Mouse (Mus musculus) midbrain, embryonic 15.5 days (tissue): ENCODE measurements at regions not wholly inside any gene's neighbourhood (a gene's known extent, or its start where the extent isn't known, plus 50 kb on each side); places are given as distances from the start of the nearest gene placed in this dataset.

Experiments
- ATAC-seq: fragments of 200-750 bp; cut with Nextera tagmentation; replicated peaks from 2 replicates; pipeline ENCODE4 v1.8.0; 2017; ENCODE audit warnings: moderate TSS enrichment
- H3K27ac ChIP-seq: fragments of 300-500 bp; sonication (generic); 2 replicates; pipeline ENCODE4 v1.5.1; 2015; ENCODE audit warnings: mild to moderate bottlenecking, inconsistent platforms
- H3K27me3 ChIP-seq: fragments of 300-500 bp; sonication (generic); replicated peaks from 2 replicates; pipeline ENCODE4 v1.6.1; 2015; ENCODE audit warnings: inconsistent platforms
- H3K36me3 ChIP-seq: fragments of 300-500 bp; sonication (generic); replicated peaks from 2 replicates; pipeline ENCODE4 v1.6.1; 2015; ENCODE audit warnings: inconsistent platforms
- H3K4me1 ChIP-seq: fragments of 300-500 bp; sonication (generic); 2 replicates; pipeline ENCODE4 v1.6.1; 2015; ENCODE audit warnings: inconsistent platforms
- H3K4me2 ChIP-seq: fragments of 300-500 bp; sonication (generic); 2 replicates; pipeline ENCODE4 v1.6.1; 2015; ENCODE audit warnings: inconsistent platforms, mild to moderate bottlenecking, moderate library complexity
- H3K4me3 ChIP-seq: fragments of 300-500 bp; sonication (generic); 2 replicates; pipeline ENCODE4 v1.5.1; 2015; ENCODE audit warnings: mild to moderate bottlenecking, inconsistent platforms
- H3K9ac ChIP-seq: fragments of 300-500 bp; sonication (generic); 2 replicates; pipeline ENCODE4 v1.6.1; 2015; ENCODE audit warnings: mild to moderate bottlenecking, inconsistent platforms
- H3K9me3 ChIP-seq: fragments of 300-500 bp; sonication (generic); 2 replicates; pipeline ENCODE4 v1.6.1; 2016; ENCODE audit warnings: inconsistent platforms
- WGBS: fragments of 180-500 bp; shearing (Covaris S2); methylation state at CpG from one replicate; pipeline ENCODE4 v1.1.7; 2015; ENCODE audit warnings: mixed read lengths; 5-methylcytosine and 5-hydroxymethylcytosine counted together

DNA sequence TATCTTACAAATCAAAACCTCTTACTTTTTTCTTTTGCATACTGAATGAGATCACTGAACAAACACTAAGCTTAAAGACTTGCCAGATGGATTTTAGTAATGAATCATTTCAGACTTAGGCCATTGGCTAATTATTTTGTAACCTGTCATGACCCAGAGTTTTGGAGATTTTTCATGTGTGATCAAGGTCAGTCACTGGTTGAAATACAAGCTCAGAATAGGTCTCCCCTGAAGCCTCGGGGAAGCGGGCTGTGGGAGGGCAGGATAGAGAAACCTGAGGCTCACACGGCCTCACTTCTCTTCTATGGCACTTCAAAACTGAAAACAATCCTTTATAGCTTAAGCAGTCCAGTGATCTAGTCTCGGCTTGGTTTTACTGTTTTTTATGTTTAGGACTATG, 197.6 kb upstream of the Ednra start:
- no peaks in the 10 kb centered on the region for H3K36me3 ChIP-seq
- no peaks in the 10 kb centered on the region for H3K4me1 ChIP-seq
- H3K27ac ChIP-seq, result no peak overlapping the region
- H3K27me3 ChIP-seq, result no peaks in the 10 kb centered on the region
- no peak overlapping the region for H3K4me3 ChIP-seq
- H3K9ac ChIP-seq, result no peak overlapping the region
- no peak overlapping the region for H3K4me2 ChIP-seq
- H3K9me3 ChIP-seq, result no peaks in the 10 kb centered on the region
- ATAC-seq, result no peak
- WGBS, result 77% methylated on average over 4 of the region's 4 CpGs

DNA sequence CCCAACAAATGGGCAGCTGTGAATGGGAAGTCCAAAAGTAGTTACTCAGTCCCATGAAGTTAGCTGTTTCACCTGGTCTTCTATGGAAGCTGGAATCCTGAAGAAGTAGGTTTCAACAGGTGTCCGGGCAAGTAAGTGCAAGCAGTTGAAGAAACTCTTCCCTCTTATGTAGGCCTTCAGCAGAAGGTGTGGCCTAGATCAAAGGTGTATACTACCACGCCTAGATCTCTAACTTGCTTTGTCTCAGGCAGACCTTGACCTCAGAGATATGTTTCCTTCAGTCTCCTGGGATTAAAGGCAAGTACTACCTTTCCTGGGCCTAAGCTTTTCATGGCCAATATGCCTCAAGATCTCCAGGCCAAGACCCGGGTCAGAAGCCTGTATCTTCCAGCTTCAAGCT, 223.4 kb upstream of the Ednra start:
- no peak overlapping the region for H3K9ac ChIP-seq
- no peak overlapping the region for H3K27ac ChIP-seq
- no peak overlapping the region for H3K4me2 ChIP-seq
- H3K36me3 ChIP-seq, result no peaks in the 10 kb centered on the region
- no peak for ATAC-seq
- H3K4me3 ChIP-seq, result no peak overlapping the region
- no peaks in the 10 kb centered on the region for H3K9me3 ChIP-seq
- no peaks in the 10 kb centered on the region for H3K4me1 ChIP-seq
- 89% methylated on average over 3 of the region's 3 CpGs for WGBS
- no peaks in the 10 kb centered on the region for H3K27me3 ChIP-seq

DNA sequence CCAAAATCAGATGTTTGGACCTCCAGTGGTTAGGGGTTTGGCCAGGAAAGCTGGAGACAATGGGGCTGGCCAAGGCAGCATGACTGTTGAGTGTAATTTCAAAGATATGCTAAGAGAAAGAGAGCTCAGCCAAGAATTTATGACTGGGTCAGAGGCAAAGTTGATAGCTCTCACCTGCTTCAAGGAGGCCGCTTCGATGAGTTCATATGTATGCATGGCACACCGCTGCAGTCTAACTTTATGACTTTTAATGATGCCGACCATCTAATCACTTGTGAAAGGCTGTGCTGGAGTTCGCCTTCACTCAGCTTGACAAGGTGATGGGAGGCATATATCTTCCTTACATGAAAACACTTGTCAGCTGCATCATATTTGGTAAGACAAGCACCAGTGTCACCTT, 225.4 kb upstream of the Ednra start:
- H3K36me3 ChIP-seq, result no peaks in the 10 kb centered on the region
- no peak; the same call in 1 of the 2 replicates for ATAC-seq
- no peaks in the 10 kb centered on the region for H3K9me3 ChIP-seq
- no peak overlapping the region for H3K27ac ChIP-seq
- no peak overlapping the region for H3K4me3 ChIP-seq
- H3K9ac ChIP-seq, result no peak overlapping the region
- 91% methylated on average over 5 of the region's 5 CpGs for WGBS
- H3K4me2 ChIP-seq, result no peak overlapping the region
- no peaks in the 10 kb centered on the region for H3K4me1 ChIP-seq
- H3K27me3 ChIP-seq, result no peaks in the 10 kb centered on the region

DNA sequence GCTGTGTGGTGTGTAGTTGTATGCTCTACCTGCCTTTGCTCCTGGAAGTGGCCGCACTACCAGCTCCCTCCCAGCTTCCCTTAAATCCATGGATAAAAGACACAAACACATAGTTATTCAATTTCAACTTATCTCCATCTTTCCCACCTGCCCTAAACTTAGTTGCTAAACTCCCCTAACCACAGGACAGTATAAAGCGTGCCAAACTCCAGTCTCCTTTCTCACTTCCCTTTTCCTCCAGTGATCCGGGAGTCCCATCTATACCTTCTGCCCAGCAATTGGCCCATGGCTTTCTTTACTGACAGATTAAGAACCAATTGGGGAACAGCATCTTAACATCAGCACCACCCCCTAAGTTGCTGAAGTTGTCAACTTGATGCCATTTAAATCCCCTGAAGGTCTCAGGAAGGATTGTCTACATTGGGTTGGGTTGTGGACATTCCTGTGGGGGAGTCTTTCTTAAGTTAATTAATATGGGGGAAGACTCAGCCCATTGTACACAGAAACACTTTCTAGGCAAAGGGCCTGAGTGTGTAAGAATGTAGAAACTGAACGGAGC, 234.6 kb upstream of the Ednra start:
- Histone ChIP-seq H3K4me2 (no peak overlapping the region), H3K4me3 (no peak overlapping the region), H3K36me3 (no peaks in the 10 kb centered on the region), H3K27me3 (no peaks in the 10 kb centered on the region), H3K27ac (no peak overlapping the region), H3K9ac (no peak overlapping the region), H3K4me1 (no peaks in the 10 kb centered on the region), H3K9me3 (no peaks in the 10 kb centered on the region)
- WGBS, result 78% methylated on average over 4 of the region's 4 CpGs
- ATAC-seq, result no peak

DNA sequence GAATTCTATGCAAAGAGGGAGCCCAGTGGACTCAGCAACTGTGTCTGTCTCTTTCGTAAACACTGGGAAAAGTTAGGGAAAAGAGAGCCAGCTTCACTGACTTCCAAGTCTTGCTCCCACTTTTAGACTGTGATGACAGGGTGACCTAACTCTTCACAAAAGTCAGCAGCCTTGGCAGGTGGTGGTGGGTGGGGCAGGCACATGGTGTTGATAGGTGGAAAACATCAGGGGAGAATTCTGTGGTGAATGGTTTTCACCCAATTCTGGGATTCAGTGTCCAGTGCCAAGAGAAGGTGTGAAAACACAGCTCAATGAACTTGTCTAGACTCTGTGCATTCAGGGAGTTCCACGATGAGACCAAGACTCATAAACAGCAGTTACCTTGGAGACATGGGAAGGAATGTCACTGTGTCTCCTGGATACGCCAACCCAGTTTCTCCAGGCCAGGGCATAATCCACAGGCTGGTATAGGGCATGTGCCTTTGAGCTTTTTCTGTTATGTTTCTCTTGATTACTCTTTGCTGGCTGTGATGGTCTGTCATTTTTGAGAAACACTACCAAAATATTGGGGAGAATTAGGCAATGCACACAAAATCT, 238.9 kb upstream of the Ednra start:
- Histone ChIP-seq H3K9ac (no peak overlapping the region), H3K4me1 (no peaks in the 10 kb centered on the region), H3K4me2 (no peak overlapping the region), H3K36me3 (no peaks in the 10 kb centered on the region), H3K27ac (no peak overlapping the region), H3K27me3 (no peaks in the 10 kb centered on the region), H3K4me3 (no peak overlapping the region), H3K9me3 (no peaks in the 10 kb centered on the region)
- ATAC-seq, result no peak
- 40% methylated on average over 3 of the region's 3 CpGs for WGBS

DNA sequence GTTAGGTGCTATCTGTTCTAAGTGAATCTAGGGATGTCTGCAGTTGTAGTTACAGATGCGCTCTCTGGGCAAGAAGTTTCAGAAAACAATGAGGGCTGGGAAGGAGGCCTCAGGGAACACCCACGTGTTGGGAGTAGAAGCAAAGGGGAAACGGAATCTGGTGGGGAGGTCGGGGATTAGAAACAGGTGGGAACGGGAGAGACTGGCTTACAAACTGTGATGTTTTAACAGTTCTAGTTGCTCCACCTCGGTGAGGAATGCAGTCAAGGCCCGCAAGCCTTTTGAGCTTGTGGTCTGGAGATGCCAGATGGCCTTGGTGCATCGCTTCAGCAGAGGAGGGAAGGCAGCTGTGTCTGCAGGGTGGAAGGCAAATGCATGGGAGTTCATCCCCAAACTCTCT, 242.7 kb upstream of the Ttc29 start:
- Histone ChIP-seq H3K27ac (no peak overlapping the region), H3K4me3 (no peak overlapping the region), H3K4me1 (no peaks in the 10 kb centered on the region), H3K27me3 (no peaks in the 10 kb centered on the region), H3K4me2 (no peak overlapping the region), H3K9ac (no peak overlapping the region), H3K36me3 (no peaks in the 10 kb centered on the region), H3K9me3 (no peaks in the 10 kb centered on the region)
- no peak for ATAC-seq
- WGBS, result 72% methylated on average over 8 of the region's 8 CpGs

DNA sequence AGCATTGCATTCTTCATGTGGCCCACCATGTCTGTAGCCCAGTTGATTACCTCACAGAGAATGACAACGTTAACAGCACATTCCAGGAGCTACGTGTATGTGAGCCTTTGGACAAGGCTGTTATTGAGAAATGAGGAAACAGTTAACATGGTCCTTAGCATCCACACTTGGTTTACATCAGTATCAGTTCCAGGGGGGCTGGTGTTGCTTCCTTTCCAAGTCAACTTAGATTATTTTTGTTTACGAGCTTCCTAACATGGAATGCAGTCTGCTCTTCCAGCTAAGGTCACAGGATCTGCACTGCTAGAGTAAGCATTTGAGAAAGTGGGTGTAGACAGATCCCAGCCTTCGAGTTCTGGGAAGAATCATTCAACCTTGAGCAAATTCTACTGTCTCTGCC, 239.4 kb upstream of the Ttc29 start:
- no peaks in the 10 kb centered on the region for H3K36me3 ChIP-seq
- WGBS, result 86% methylated on average over 4 of the region's 4 CpGs
- H3K9me3 ChIP-seq, result no peaks in the 10 kb centered on the region
- no peaks in the 10 kb centered on the region for H3K4me1 ChIP-seq
- H3K27ac ChIP-seq, result no peak overlapping the region
- H3K4me3 ChIP-seq, result no peak overlapping the region
- no peak overlapping the region for H3K9ac ChIP-seq
- no peak overlapping the region for H3K4me2 ChIP-seq
- no peaks in the 10 kb centered on the region for H3K27me3 ChIP-seq
- no peak for ATAC-seq

DNA sequence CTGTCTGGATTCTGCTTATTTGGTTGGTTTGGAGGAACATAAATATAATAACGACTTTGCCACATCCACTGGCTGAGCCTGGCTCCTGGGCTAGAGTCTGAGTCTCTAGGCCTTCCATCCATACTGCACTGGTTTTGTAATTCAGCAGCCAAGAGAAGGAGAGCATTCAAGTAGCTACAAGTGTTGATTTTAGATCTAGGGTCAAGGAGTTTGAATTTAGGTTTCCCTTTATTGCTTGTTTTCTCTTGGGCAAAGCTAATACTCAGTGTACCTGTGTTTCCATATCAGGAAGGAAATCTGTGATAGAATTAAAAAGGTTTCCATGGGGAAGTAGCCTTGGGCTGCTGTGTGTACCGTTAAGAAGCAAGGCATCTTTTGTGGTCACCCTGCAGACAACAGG, 234.0 kb upstream of the Ttc29 start:
- H3K4me1 ChIP-seq, result no peaks in the 10 kb centered on the region
- ATAC-seq, result no peak
- H3K36me3 ChIP-seq, result no peaks in the 10 kb centered on the region
- H3K9ac ChIP-seq, result no peak overlapping the region
- no peaks in the 10 kb centered on the region for H3K27me3 ChIP-seq
- 48% methylated on average over 2 of the region's 2 CpGs for WGBS
- H3K4me2 ChIP-seq, result no peak overlapping the region
- no peaks in the 10 kb centered on the region for H3K9me3 ChIP-seq
- H3K27ac ChIP-seq, result no peak overlapping the region
- H3K4me3 ChIP-seq, result no peak overlapping the region

DNA sequence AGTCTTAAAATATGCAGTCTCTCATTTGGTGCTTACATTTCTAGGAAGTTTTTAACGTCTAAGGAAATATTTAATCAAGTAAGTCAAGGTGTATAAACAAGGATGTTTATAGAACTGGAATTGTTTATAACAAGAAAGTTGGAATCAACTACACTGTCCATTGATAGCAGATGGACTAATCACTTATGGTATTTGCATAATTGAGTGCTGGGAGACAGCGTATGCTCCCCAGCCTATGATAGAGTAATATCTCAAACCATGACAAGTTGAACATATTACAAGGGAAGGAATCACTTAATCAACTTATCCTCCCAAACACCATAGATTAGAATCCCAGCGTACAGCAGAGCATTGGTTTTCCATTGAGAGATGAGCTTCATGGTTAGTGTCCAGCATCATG, 232.4 kb upstream of the Ttc29 start:
- 88% methylated on average over 3 of the region's 3 CpGs for WGBS
- Histone ChIP-seq H3K27ac (no peak overlapping the region), H3K4me1 (no peaks in the 10 kb centered on the region), H3K36me3 (no peaks in the 10 kb centered on the region), H3K9ac (no peak overlapping the region), H3K4me3 (no peak overlapping the region), H3K4me2 (no peak overlapping the region), H3K9me3 (no peaks in the 10 kb centered on the region), H3K27me3 (no peaks in the 10 kb centered on the region)
- no peak for ATAC-seq

DNA sequence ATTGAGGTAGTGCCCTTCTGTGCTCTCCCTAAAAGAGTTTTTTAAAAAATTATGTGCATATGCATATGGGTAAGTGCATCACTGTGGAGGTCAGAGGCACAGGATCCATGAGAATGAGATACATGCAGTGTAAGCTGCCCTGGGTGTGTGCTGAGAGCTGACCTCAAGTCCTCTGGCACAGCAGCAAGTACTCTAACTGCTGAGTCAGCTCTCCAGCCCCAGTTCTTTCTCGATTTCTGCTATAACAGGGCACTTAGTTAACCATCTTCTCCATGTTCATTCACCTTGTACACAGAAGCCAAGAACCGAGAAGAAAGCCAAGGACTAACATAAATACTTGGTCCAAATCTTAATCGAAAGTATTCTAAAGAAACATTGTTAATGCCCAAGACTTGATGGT, 231.1 kb upstream of the Ttc29 start:
- no peak overlapping the region for H3K27ac ChIP-seq
- no peaks in the 10 kb centered on the region for H3K9me3 ChIP-seq
- no peak overlapping the region for H3K4me3 ChIP-seq
- ATAC-seq, result no peak
- no peaks in the 10 kb centered on the region for H3K36me3 ChIP-seq
- no peaks in the 10 kb centered on the region for H3K4me1 ChIP-seq
- H3K4me2 ChIP-seq, result no peak overlapping the region
- WGBS, result 86% methylated on average over 3 of the region's 3 CpGs
- no peaks in the 10 kb centered on the region for H3K27me3 ChIP-seq
- no peak overlapping the region for H3K9ac ChIP-seq

DNA sequence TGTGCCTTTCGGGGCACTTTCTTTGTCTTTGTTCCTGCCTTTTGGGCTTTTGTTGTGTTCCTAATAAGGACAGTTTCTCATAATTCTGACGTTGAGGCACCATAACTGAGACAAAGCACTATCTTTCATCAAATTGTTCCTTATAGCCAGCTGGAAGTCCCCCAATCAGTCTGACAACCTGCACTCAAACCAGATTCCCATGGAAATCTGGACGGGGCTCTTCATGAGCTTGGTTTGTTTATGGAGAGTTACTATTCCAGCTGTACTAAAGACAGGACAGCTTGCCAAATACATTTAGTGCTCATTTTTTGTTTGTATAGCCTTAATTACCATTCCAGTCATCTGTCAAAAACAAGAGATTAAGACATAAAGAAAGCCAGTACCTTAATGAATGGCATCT, 229.6 kb upstream of the Ttc29 start:
- no peak overlapping the region for H3K4me2 ChIP-seq
- no peaks in the 10 kb centered on the region for H3K4me1 ChIP-seq
- H3K27ac ChIP-seq, result no peak overlapping the region
- H3K9ac ChIP-seq, result no peak overlapping the region
- H3K9me3 ChIP-seq, result no peaks in the 10 kb centered on the region
- H3K4me3 ChIP-seq, result no peak overlapping the region
- ATAC-seq, result no peak
- no peaks in the 10 kb centered on the region for H3K36me3 ChIP-seq
- 77% methylated on average over 3 of the region's 3 CpGs for WGBS
- H3K27me3 ChIP-seq, result no peaks in the 10 kb centered on the region

DNA sequence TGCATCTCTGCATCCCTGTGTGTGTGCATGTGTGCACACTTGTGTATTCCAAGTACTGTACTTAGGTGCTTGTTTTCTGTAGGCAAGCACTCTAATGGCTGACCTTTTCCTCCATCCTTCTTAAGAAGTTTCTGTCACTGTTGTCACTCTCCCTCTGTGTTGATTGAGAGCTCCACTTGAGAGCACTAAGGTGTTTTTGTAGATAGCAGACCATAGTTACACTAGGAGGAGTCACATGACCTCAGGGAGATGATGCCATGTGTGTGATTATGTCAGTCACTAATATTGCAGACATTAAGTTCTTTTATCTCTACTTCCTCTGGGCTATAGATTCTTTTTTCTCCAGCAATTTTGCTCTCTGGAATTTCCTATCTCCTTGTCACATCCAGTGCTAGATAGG, 225.9 kb upstream of the Ttc29 start:
- no peak overlapping the region for H3K27ac ChIP-seq
- ATAC-seq, result no peak
- no peaks in the 10 kb centered on the region for H3K9me3 ChIP-seq
- H3K9ac ChIP-seq, result no peak overlapping the region
- no peaks in the 10 kb centered on the region for H3K4me1 ChIP-seq
- no peak overlapping the region for H3K4me2 ChIP-seq
- no peaks in the 10 kb centered on the region for H3K36me3 ChIP-seq
- H3K27me3 ChIP-seq, result no peaks in the 10 kb centered on the region
- no peak overlapping the region for H3K4me3 ChIP-seq

DNA sequence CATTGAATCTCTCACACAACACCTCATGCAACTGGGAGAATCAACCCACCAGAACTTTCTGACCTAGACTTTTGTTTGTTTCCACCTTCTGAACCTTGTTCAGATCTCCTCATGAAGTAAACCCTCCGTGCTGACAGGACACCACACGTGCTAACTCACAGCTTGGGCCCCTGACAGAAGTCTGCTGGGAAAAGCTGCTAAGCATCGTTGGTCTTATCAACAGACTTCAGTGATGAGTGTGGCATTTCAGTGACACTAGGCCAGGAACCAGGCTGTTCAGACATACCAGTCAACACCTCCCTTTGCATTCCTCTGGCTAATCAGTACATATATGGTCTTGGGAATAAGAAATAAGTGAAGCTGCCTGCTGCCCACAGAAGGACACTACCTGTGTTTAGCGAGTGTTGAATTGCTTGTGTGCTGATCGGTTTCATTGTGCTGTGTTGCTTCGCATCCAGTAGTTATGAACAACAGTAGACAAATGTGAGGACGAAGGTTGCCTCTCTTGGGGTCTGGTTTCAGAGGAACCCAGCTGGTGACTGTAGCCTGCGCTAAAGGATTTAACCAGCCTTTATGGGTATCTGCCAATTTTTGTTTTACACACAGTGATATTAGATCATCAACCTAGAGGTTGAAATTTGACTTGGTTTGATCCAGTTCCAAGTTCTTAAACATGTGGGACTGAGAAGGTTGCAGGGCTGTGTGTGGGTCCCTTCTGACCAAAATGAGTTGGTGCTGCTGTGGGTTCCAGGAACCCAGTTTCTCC, 224.6 kb upstream of the Ttc29 start:
- WGBS, result 88% methylated on average over 8 of the region's 8 CpGs
- Histone ChIP-seq H3K9me3 (no peaks in the 10 kb centered on the region), H3K27me3 (no peaks in the 10 kb centered on the region), H3K36me3 (no peaks in the 10 kb centered on the region), H3K4me1 (no peaks in the 10 kb centered on the region), H3K4me2 (no peak overlapping the region), H3K9ac (no peak overlapping the region), H3K27ac (no peak overlapping the region), H3K4me3 (no peak overlapping the region)
- no peak for ATAC-seq
